Mouse (Mus musculus) lung, embryonic 16.5 days (tissue): ENCODE measurements around the gene Rab11a. TPM values are rescaled to one million over a fixed set of nuclear protein-coding genes. Genes with fewer than 3 reads are reported as not detected.
"Not testable (repeated sequence)": the region's sequence is repeated elsewhere in the genome, so short reads cannot be mapped to it uniquely, and the experiment has no call there.

Experiments used
- ATAC-seq: fragments of 200-750 bp; cut with Nextera tagmentation; 2 replicates; pipeline ENCODE4 v1.8.0; 2017; ENCODE audit warnings: low read depth, mild to moderate bottlenecking, moderate library complexity
- H3K27ac ChIP-seq: fragments of 300-500 bp; sonication (generic); 2 replicates; pipeline ENCODE4 v1.5.1; 2014; ENCODE audit warnings: mild to moderate bottlenecking, control low read depth, low read length
- H3K27me3 ChIP-seq: fragments of 300-500 bp; sonication (generic); 2 replicates; pipeline ENCODE4 v1.6.1; 2014; ENCODE audit warnings: low read depth, low read length, mixed read lengths; ENCODE audit not compliant: control insufficient read depth, insufficient read depth
- H3K36me3 ChIP-seq: fragments of 300-500 bp; sonication (generic); 2 replicates; pipeline ENCODE4 v1.6.1; 2014; ENCODE audit warnings: low read length; ENCODE audit not compliant: control insufficient read depth, insufficient read depth
- H3K4me1 ChIP-seq: fragments of 300-500 bp; sonication (generic); replicated peaks from 2 replicates; pipeline ENCODE4 v1.6.1; 2014; ENCODE audit warnings: low read length, mixed read lengths; ENCODE audit not compliant: control insufficient read depth, insufficient read depth
- H3K4me2 ChIP-seq: fragments of 300-500 bp; sonication (generic); 2 replicates; pipeline ENCODE4 v1.6.1; 2014; ENCODE audit warnings: low read depth, low read length, control low read depth
- H3K4me3 ChIP-seq: fragments of 300-500 bp; sonication (generic); 2 replicates; pipeline ENCODE4 v1.5.1; 2014; ENCODE audit warnings: mild to moderate bottlenecking, low read length, control low read depth
- H3K9ac ChIP-seq: fragments of 300-500 bp; sonication (generic); 2 replicates; pipeline ENCODE4 v1.6.1; 2014; ENCODE audit warnings: low read length, control low read depth
- H3K9me3 ChIP-seq: fragments of 300-500 bp; sonication (generic); 2 replicates; pipeline ENCODE4 v1.6.1; 2016; ENCODE audit warnings: low read length; ENCODE audit not compliant: control insufficient read depth
- WGBS: fragments of 180-500 bp; shearing (Covaris S2); extraction: QIAGEN DNeasy Blood & Tissue Kit; methylation state at CpG from one replicate; pipeline ENCODE4 v1.1.7; 2014; 5-methylcytosine and 5-hydroxymethylcytosine counted together
- polyA plus RNA-seq: library from polyadenylated mRNA; unstranded; fragments of >200 nt; fragmentation: Nextera tagmentation; extraction: Ambion mirVana; gene quantifications from 2 replicates; pipeline ENCODE4 v1.2.1, GENCODE M21; 2015

Rab11a gene
- polyA plus RNA-seq, 1 experiment from 2014 or later = 360 TPM

- not testable (repeated sequence) for H3K27me3 ChIP-seq, H3K4me3 ChIP-seq, H3K36me3 ChIP-seq, ATAC-seq, H3K4me1 ChIP-seq, H3K9ac ChIP-seq, H3K9me3 ChIP-seq, H3K27ac ChIP-seq, H3K4me2 ChIP-seq
- WGBS = 90% methylated on average over 6 of the region's 7 CpGs
Measured at GRCm38 (mm10) chr9:64734992-64735391, 2.6 kb downstream of the Rab11a start.

- H3K9me3 ChIP-seq = no peaks in the 10 kb centered on the region
- no peaks in the 10 kb centered on the region for H3K36me3 ChIP-seq
- 60% methylated on average over 6 of the region's 6 CpGs for WGBS
- no peak overlapping the region for H3K4me2 ChIP-seq
- no peak overlapping the region for H3K4me3 ChIP-seq
- H3K4me1 ChIP-seq = peaks cover 5% of the 10 kb centered on the region; the same call in 1 of the 2 replicates
- H3K27me3 ChIP-seq = no peaks in the 10 kb centered on the region
- H3K27ac ChIP-seq = no peak overlapping the region
- H3K9ac ChIP-seq = no peak overlapping the region
- ATAC-seq = no peak
Measured at GRCm38 (mm10) chr9:64734166-64734565, 3.4 kb downstream of the Rab11a start.

- no peaks in the 10 kb centered on the region for H3K9me3 ChIP-seq
- no peak overlapping the region for H3K27ac ChIP-seq
- ATAC-seq = no peak
- H3K9ac ChIP-seq = no peak overlapping the region
- WGBS = 88% methylated on average over 3 of the region's 3 CpGs
- H3K27me3 ChIP-seq = no peaks in the 10 kb centered on the region
- H3K4me3 ChIP-seq = no peak overlapping the region
- peaks cover 9% of the 10 kb centered on the region for H3K36me3 ChIP-seq
- H3K4me2 ChIP-seq = no peak overlapping the region
- peaks cover 4% of the 10 kb centered on the region; the same call in 1 of the 2 replicates for H3K4me1 ChIP-seq
Measured at GRCm38 (mm10) chr9:64731029-64731560, 6.5 kb downstream of the Rab11a start.

GRCm38 (mm10) chr9:64726454-64726853, 11.1 kb downstream of the Rab11a start:
- 93% methylated on average over 5 of the region's 5 CpGs for WGBS
- Histone ChIP-seq H3K36me3 (peaks cover 19% of the 10 kb centered on the region), H3K4me3 (no peak overlapping the region), H3K4me2 (no peak overlapping the region), H3K27me3 (no peaks in the 10 kb centered on the region), H3K4me1 (no peaks in the 10 kb centered on the region), H3K9me3 (no peaks in the 10 kb centered on the region), H3K27ac (no peak overlapping the region), H3K9ac (no peak overlapping the region)
- ATAC-seq = no peak

DNA sequence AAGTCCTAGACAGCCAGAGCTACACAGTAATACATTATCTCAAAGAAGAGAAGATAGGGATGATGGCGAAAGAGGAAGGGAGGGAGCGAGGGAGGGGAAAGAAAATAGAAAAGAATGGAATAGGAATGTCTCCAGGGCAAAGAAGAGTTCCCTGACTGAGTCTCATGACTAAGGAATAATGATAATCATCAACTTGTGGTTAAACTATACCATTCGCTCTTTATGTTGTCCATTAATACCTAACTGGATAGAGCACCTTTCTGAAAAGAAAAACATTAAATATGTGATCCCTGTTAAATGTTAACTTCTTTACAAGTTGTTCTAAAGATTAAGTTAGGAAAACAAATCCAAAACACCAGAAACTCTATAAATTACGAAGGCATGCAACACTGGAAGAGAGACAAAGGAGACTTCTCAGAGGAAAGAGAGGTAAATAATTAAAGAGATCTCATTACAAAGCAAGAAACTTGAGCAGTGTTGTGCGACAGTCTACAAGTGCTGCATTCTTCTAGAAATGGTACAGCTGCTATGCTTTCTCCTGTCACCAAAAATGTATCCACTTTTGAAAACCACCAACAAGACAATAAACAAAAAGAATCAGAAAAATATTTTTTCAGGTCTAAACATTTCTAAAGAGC, 17.9 kb downstream of the Rab11a start:
- no peaks in the 10 kb centered on the region for H3K27me3 ChIP-seq
- ATAC-seq = no peak

DNA sequence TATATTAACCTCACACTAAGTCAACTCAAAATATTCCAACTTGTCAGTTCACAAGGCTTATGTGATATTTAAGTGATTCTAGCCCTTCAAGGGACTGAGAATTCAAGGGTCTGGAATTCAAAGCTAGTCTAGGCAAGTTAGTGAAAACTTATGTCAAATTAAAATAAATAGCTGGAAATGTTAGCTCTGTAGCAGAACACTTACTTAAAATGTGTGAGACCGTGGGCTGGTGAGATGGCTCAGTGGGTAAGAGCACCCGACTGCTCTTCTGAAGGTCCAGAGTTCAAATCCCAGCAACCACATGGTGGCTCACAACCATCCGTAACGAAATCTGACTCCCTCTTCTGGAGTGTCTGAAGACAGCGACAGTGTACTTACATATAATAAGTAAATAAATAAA, 27.3 kb downstream of the Rab11a start:
- H3K4me3 ChIP-seq, H3K4me2 ChIP-seq, H3K4me1 ChIP-seq, H3K36me3 ChIP-seq, H3K9me3 ChIP-seq, ATAC-seq, H3K9ac ChIP-seq, H3K27ac ChIP-seq, H3K27me3 ChIP-seq: not testable (repeated sequence)
- WGBS = 89% methylated on average over 3 of the region's 5 CpGs

More for the DNA sequence above, 17.9 kb downstream of the Rab11a start:
- Histone ChIP-seq H3K36me3 (peaks cover 11% of the 10 kb centered on the region; the same call in 1 of the 2 replicates), H3K4me3 (no peak overlapping the region), H3K4me1 (no peaks in the 10 kb centered on the region), H3K27ac (no peak overlapping the region), H3K9ac (no peak overlapping the region), H3K4me2 (no peak overlapping the region), H3K9me3 (no peaks in the 10 kb centered on the region)
- WGBS = 76% methylated on average over 5 of the region's 5 CpGs

GRCm38 (mm10) chr9:64704073-64704840, 33.3 kb downstream of the Rab11a start:
- WGBS = 64% methylated on average over 5 of the region's 5 CpGs
- no peak overlapping the region for H3K4me3 ChIP-seq
- no peak for ATAC-seq
- no peak overlapping the region for H3K27ac ChIP-seq
- no peaks in the 10 kb centered on the region for H3K27me3 ChIP-seq
- no peaks in the 10 kb centered on the region for H3K4me1 ChIP-seq
- no peaks in the 10 kb centered on the region for H3K9me3 ChIP-seq
- no peaks in the 10 kb centered on the region for H3K36me3 ChIP-seq
- no peak overlapping the region for H3K9ac ChIP-seq
- no peak overlapping the region for H3K4me2 ChIP-seq

- Histone ChIP-seq H3K4me3 (no peak overlapping the region), H3K9me3 (no peaks in the 10 kb centered on the region), H3K4me1 (no peaks in the 10 kb centered on the region), H3K36me3 (no peaks in the 10 kb centered on the region), H3K27ac (no peak overlapping the region), H3K9ac (no peak overlapping the region), H3K27me3 (no peaks in the 10 kb centered on the region), H3K4me2 (no peak overlapping the region)
- no peak for ATAC-seq
Measured at GRCm38 (mm10) chr9:64703420-64703965, 34.1 kb downstream of the Rab11a start.

DNA sequence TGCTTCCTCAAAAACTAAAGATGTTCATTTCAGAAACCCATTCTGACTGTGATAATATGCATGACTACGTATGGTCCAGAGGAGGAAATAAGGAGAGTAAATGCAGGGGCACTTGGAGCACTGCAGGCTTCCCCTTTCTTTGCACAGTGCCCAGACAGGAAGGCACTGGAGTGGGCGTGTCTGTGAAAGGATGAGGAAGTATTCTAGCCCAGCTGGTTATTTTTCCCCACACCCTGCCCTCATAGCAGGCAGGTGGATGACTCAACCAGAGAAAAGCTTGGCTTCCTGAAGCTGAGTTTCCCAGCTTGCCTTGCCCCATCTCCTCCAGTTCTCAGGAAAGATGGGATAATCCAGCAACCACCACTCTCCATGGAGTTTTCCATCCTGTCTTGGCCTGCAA, 34.6 kb downstream of the Rab11a start:
- WGBS = 37% methylated on average over 2 of the region's 2 CpGs
- Histone ChIP-seq H3K27me3 (no peaks in the 10 kb centered on the region), H3K9ac (no peak overlapping the region), H3K9me3 (no peaks in the 10 kb centered on the region), H3K4me3 (no peak overlapping the region), H3K4me2 (no peak overlapping the region), H3K4me1 (no peaks in the 10 kb centered on the region), H3K36me3 (no peaks in the 10 kb centered on the region), H3K27ac (no peak overlapping the region)
- peak; percentile 49; the same call in 1 of the 2 replicates for ATAC-seq
